Mouse (Mus musculus) embryonic facial prominence, embryonic 11.5 days (tissue): ENCODE results near the gene Pard3. TPM values are rescaled to one million over a fixed set of nuclear protein-coding genes. Genes with fewer than 3 reads are reported as not detected.

Experiments used
- ATAC-seq: fragments of 200-750 bp; cut with Nextera tagmentation; replicated peaks from 2 replicates; pipeline ENCODE4 v1.8.0; 2017; ENCODE audit warnings: low read depth; ENCODE audit not compliant: insufficient number of reproducible peaks, low FRiP score, low TSS enrichment
- DNase-seq: peaks from one replicate; pipeline ENCODE4 v3.0.0-alpha.2; 2015; ENCODE audit warnings: low spot score
- H3K27ac ChIP-seq: fragments of 300-500 bp; sonication (generic); replicated peaks from 2 replicates; pipeline ENCODE4 v1.5.1; 2014; ENCODE audit warnings: mild to moderate bottlenecking, low read depth, low read length, control low read depth
- H3K27me3 ChIP-seq: fragments of 300-500 bp; sonication (generic); 2 replicates; pipeline ENCODE4 v1.6.1; 2014; ENCODE audit warnings: mild to moderate bottlenecking, low read length, moderate library complexity, mixed read lengths; ENCODE audit not compliant: control insufficient read depth, insufficient read depth
- H3K36me3 ChIP-seq: fragments of 300-500 bp; sonication (generic); replicated peaks from 2 replicates; pipeline ENCODE4 v1.6.1; 2014; ENCODE audit warnings: low read depth, mild to moderate bottlenecking, low read length, moderate library complexity, mixed read lengths; ENCODE audit not compliant: control insufficient read depth, insufficient read depth
- H3K4me1 ChIP-seq: fragments of 300-500 bp; sonication (generic); 2 replicates; pipeline ENCODE4 v1.6.1; 2014; ENCODE audit warnings: low read length, mixed read lengths; ENCODE audit not compliant: control insufficient read depth, insufficient read depth
- H3K4me2 ChIP-seq: fragments of 300-500 bp; sonication (generic); 2 replicates; pipeline ENCODE4 v1.6.1; 2014; ENCODE audit warnings: low read depth, mild to moderate bottlenecking, control low read depth, low read length, moderate library complexity
- H3K4me3 ChIP-seq: fragments of 300-500 bp; sonication (generic); 2 replicates; pipeline ENCODE4 v1.5.1; 2014; ENCODE audit warnings: low read depth, low read length, control low read depth
- H3K9ac ChIP-seq: fragments of 300-500 bp; sonication (generic); replicated peaks from 2 replicates; pipeline ENCODE4 v1.6.1; 2014; ENCODE audit warnings: mild to moderate bottlenecking, control low read depth, low read length
- H3K9me3 ChIP-seq: fragments of 300-500 bp; sonication (generic); replicated peaks from 2 replicates; pipeline ENCODE4 v1.6.1; 2016; ENCODE audit warnings: mild to moderate bottlenecking, low read length, inconsistent platforms, mixed read lengths; ENCODE audit not compliant: control insufficient read depth
- WGBS: fragments of 180-500 bp; shearing (Covaris S2); extraction: QIAGEN DNeasy Blood & Tissue Kit; methylation state at CpG from one replicate; pipeline ENCODE4 v1.1.7; 2014; 5-methylcytosine and 5-hydroxymethylcytosine counted together
- polyA plus RNA-seq: library from polyadenylated mRNA; unstranded; fragments of >200 nt; fragmentation: Nextera tagmentation; extraction: Ambion mirVana; gene quantifications from 2 replicates; pipeline ENCODE4 v1.2.1, GENCODE M21; 2014

Gene Pard3
- polyA plus RNA-seq, 1 experiment from 2014 or later = 34.5 TPM

DNA sequence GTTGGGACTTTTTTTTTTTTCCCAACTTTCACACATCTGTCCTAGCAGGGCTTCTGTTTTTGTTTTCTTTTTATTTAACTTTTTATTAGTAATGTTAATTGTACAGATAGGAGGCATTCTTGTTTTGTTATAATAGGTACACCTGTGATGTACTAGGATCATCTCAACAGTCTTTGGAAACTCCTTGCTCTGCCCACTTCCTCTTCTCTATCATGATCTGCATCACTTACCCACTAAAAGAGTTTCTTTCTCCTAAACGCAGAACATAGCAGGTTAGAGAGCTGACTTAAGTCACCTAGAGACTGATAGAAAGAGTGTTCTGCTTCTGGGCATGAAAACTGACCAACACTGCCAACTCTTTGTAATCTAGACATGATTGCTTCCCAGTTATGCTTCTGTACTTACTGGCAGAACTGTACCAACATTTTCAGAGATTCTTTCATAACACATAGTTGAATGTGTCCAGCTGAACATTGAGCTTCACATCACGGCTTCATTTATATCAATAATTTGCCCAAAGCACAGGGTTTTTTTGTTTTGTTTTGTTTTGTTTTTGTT is 398.8 kb downstream of the Pard3 start:
- H3K4me1 ChIP-seq = no peaks in the 10 kb centered on the region
- no peaks in the 10 kb centered on the region for H3K36me3 ChIP-seq
- no peak overlapping the region for H3K4me3 ChIP-seq
- H3K27ac ChIP-seq = no peak overlapping the region
- no peak overlapping the region for H3K9ac ChIP-seq
- no peak overlapping the region for H3K4me2 ChIP-seq
- no peaks in the 10 kb centered on the region for H3K9me3 ChIP-seq
- H3K27me3 ChIP-seq = no peaks in the 10 kb centered on the region
- WGBS = 89% methylated on average over 2 of the region's 2 CpGs
- no peak for DNase-seq
- no peak for ATAC-seq

DNA sequence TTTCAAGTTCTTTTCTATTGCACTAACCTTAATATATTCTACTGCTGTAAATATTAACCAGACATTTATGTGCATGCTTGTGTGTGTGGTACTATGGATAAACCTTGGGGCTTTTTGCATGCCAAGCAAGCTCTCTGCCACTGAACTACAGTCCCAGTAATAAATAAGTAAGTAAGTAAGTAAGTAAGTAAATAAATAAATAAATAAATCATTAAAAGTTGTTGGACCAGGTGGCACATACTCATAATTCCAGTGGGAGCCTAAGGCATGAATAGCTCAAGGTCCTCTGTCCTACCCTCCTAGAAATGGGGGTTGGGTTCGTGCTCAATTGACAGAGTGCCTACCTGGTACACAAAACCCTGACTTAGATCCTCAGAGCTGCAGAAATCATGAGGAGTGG is 400.6 kb downstream of the Pard3 start:
- ATAC-seq = no peak

DNA sequence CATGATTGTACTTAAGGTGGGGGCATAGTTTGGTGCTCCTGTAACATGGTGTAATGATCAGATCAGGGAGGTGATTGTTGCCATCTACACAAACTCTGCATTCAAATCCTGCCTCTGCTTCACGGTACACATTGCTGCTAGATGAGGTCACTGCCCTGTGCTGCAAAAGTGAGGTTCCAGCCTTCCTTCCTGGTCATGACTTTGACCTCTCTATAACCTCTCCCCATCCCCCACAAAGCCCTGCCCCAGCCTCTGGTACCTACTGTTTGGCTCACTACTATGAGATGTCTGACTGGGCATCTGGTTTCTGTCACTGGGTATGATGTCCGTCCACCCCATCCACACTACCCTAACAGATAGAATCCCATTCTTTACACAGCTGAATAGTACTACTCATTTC is 408.5 kb downstream of the Pard3 start:
- Histone ChIP-seq H3K4me1 (no peaks in the 10 kb centered on the region), H3K9me3 (no peaks in the 10 kb centered on the region), H3K9ac (no peak overlapping the region), H3K4me3 (no peak overlapping the region), H3K4me2 (no peak overlapping the region), H3K36me3 (no peaks in the 10 kb centered on the region), H3K27me3 (no peaks in the 10 kb centered on the region), H3K27ac (no peak overlapping the region)
- 46% methylated on average over 2 of the region's 2 CpGs for WGBS
- ATAC-seq (no peak), DNase-seq (peak; percentile 18)

More for the DNA sequence above, 400.6 kb downstream of the Pard3 start:
- DNase-seq = no peak
- Histone ChIP-seq H3K27ac (no peak overlapping the region), H3K4me3 (no peak overlapping the region), H3K9ac (no peak overlapping the region), H3K4me2 (no peak overlapping the region), H3K27me3 (no peaks in the 10 kb centered on the region), H3K4me1 (no peaks in the 10 kb centered on the region), H3K9me3 (no peaks in the 10 kb centered on the region), H3K36me3 (no peaks in the 10 kb centered on the region)
- WGBS = 90% methylated on average over 1 of the region's 1 CpGs

DNA sequence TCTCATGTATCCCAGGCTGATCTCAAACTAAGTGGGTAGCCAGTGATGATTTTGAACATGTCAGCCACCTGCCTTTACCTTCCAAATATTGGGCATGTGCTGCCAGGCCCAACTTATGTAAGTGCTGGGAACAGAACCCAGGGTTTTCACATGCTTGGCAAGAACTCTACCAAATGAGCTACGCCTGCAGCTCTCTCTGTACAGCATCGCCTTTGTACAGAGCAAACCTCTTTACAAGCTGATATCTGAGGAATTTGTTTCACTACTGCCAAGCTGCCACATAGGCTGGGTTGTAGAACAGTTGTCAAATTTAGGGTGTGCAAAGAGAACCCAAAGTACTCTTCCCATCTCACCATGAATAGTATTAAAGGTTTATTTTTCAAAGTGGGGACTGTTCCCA is 416.3 kb downstream of the Pard3 start:
- no peak for ATAC-seq
- no peaks in the 10 kb centered on the region for H3K4me1 ChIP-seq
- H3K9ac ChIP-seq = no peak overlapping the region
- no peaks in the 10 kb centered on the region for H3K9me3 ChIP-seq
- no peaks in the 10 kb centered on the region for H3K27me3 ChIP-seq
- no peak overlapping the region for H3K27ac ChIP-seq
- no peak overlapping the region for H3K4me2 ChIP-seq
- no peaks in the 10 kb centered on the region for H3K36me3 ChIP-seq
- H3K4me3 ChIP-seq = no peak overlapping the region
- no peak for DNase-seq
- 87% methylated on average over 2 of the region's 2 CpGs for WGBS

DNA sequence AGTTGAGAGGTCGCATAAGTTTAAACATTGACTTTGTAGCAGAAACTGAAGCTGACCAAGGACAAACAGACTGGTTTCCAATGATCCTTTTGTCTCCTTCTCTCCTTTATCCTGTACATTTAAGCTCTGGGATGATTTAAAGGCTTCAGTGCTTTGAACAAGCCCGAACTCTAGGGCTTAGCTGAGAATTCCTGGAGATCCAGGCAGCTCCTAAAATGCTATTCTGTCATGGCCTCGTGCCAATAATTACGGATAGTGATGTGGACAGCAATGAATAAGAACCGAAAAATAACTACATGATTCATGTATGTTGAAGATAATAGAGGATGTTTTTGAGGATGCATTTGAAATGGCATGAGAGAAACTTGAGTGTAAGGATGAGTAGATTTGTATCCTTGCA is 421.9 kb downstream of the Pard3 start:
- H3K9me3 ChIP-seq = no peaks in the 10 kb centered on the region
- H3K4me1 ChIP-seq = no peaks in the 10 kb centered on the region
- H3K36me3 ChIP-seq = no peaks in the 10 kb centered on the region
- no peaks in the 10 kb centered on the region for H3K27me3 ChIP-seq
- DNase-seq (no peak), ATAC-seq (no peak)
- 76% methylated on average over 5 of the region's 5 CpGs for WGBS
- H3K9ac ChIP-seq = no peak overlapping the region
- no peak overlapping the region for H3K27ac ChIP-seq
- no peak overlapping the region for H3K4me3 ChIP-seq
- no peak overlapping the region for H3K4me2 ChIP-seq

DNA sequence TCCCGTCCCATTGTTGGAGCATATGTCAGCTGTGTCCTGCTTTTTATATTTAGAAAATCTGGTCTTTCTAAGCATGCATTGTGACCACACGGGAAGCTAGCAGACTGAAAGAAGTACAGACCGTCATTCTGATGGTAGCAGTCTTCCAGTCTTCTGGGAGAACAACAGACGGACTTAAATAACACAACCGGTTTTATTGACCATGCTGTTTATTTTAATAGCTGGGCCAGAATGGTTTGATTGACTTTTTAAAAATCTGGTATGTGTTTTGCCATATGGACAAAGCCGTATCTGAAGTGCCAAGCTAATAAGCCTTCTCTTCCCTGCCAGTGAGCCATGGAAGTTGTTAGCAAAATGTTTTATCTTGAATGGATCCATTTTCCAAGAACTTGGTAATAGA is 428.3 kb downstream of the Pard3 start:
- ATAC-seq = no peak
- no peak for DNase-seq
- H3K9me3 ChIP-seq = no peaks in the 10 kb centered on the region
- H3K27me3 ChIP-seq = no peaks in the 10 kb centered on the region
- no peak overlapping the region for H3K27ac ChIP-seq
- no peak overlapping the region for H3K4me3 ChIP-seq
- no peak overlapping the region for H3K4me2 ChIP-seq
- H3K9ac ChIP-seq = no peak overlapping the region
- 54% methylated on average over 6 of the region's 6 CpGs for WGBS
- no peaks in the 10 kb centered on the region for H3K36me3 ChIP-seq
- no peaks in the 10 kb centered on the region for H3K4me1 ChIP-seq

DNA sequence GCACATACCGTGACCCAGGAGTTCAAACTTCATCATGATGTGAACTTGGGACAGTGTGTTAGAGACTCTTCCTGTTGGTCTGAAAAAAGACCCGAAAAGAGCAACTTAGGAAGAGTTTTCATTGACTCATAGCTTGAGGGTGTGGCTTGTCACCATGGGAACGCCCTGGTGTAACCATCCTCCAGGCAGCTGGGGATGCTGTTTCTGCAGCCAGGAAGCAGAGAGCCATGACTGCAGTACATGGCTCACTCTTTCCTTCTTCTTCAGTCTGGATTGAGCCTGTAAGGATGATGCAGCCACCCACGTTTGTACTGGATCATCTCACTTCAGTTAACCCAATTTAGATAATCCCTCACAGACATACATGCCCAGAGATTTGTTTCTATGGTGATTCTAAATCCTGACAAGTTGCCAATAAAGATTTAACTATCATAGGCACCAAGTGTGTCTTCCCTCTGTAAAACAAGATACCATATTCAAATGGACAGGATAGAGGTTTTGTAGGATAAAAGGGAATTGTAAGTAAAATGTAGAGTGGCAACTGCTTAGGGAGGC is 431.6 kb downstream of the Pard3 start:
- no peak overlapping the region for H3K4me2 ChIP-seq
- ATAC-seq (no peak), DNase-seq (peak; percentile 52)
- 57% methylated on average over 4 of the region's 4 CpGs for WGBS
- no peaks in the 10 kb centered on the region for H3K27me3 ChIP-seq
- H3K9ac ChIP-seq = no peak overlapping the region
- H3K4me3 ChIP-seq = no peak overlapping the region
- H3K9me3 ChIP-seq = no peaks in the 10 kb centered on the region
- no peaks in the 10 kb centered on the region for H3K36me3 ChIP-seq
- H3K27ac ChIP-seq = no peak overlapping the region
- no peaks in the 10 kb centered on the region for H3K4me1 ChIP-seq

DNA sequence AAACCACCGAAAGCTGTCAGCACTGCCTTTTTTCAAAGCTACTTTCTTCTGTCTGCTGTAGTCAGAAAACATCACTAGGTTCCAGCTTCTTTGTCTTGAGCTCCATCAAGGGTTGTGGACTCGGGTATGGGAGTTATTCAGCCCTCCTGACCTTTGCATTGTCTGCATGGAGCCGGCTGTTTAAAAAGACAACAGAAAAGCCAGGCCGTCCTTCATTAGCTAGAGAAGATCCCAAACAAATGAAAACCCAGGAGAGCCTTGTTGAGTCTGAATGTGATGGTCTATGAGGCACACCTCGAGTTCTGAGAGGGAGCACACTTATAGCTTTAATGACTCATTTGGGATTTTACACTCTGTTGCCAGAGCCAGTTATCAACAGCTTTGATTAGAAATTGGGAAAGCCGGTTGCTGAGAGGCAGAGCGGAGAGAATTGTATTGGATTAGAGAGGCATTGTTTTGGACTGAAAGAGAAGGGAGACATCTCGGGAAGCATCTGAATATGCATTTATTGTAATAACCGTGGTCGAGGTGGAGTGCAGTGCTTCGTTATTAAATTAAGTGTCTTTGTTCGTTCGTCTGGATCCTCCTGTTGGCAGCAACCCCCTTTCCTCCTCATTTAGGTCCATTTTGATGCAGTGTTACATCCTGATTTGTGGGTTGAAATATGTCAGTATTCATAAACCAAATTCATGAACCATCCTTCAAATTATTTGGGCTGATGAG is 435.5 kb downstream of the Pard3 start:
- Histone ChIP-seq H3K27ac (no peak overlapping the region), H3K4me3 (no peak overlapping the region), H3K27me3 (no peaks in the 10 kb centered on the region), H3K9me3 (no peaks in the 10 kb centered on the region), H3K4me1 (no peaks in the 10 kb centered on the region), H3K9ac (no peak overlapping the region), H3K36me3 (no peaks in the 10 kb centered on the region), H3K4me2 (no peak overlapping the region)
- no peak for DNase-seq
- ATAC-seq = no peak
- WGBS = 52% methylated on average over 13 of the region's 13 CpGs
